Mouse (Mus musculus): ENCODE data around the gene Plppr5. TPM values are rescaled to one million over a fixed set of nuclear protein-coding genes. Genes with fewer than 3 reads are reported as not detected.

Plppr5 gene
- polyA plus RNA-seq (2012; rRNA removed) = 0.26 and 0.40 TPM in 2 replicates

DNA sequence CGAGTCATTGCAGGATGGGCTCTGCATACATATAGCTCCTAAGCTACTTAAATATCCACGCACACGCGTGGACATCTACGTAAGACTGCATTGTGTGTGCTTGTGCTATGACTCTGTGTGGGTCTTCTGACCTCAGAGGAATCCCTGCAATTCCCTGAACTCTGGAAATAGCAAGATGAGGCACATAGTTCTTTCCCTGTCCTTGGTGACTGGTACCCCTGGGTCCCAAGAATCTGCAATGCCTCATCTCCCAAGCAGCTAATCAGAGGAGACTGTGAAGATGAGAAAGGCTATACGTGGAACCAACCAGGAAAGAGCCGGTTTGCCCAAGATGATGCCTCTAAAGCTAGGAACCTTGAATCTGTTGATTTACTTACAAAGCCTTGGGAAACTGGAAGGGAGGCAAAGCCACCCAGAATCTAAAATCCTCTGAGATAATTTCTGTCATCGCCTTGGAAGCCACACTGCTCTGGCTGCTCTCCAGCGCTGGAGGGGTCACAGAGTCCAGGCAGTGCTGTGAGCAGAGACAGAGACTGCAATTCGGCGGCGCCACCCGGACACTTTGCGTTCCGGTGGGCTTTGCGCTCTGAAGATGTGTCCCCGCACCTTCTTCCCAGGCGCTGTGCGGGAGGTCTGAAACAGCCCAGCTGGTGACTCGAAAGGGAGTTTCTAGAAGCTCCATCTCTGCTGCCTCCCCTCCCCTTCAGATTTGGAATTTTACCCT, at the start of gene Plppr5:
Plppr5 (plus strand) TSS at position 308 of the 724 bp plus-strand sequence.
- WGBS = 31% methylated on average over 20 of the region's 20 CpGs
- Histone ChIP-seq H3K4me1 (ENCODE audit: control insufficient read depth, insufficient read depth, insufficient read length) (no peaks in the 10 kb centered on the region), H3K27ac (ENCODE audit: insufficient read depth, low read length) (no peak within 1 kb of the TSS), H3K4me3 (ENCODE audit: extremely low read depth, insufficient read depth, insufficient read length) (no peak within 1 kb of the TSS), H3K27me3 (ENCODE audit: control insufficient read depth, insufficient read depth, low read length) (no peaks in the 10 kb centered on the region), H3K36me3 (ENCODE audit: control insufficient read depth, insufficient read depth, low read length) (no peaks in the 10 kb centered on the region)
- no peak for DNase-seq (ENCODE audit: low read depth in 1 of 2, low spot score in 2 of 2)
- TF ChIP-seq CTCF (IDR thresholded peaks at IDR 0.05; ENCODE audit: extremely low read depth, insufficient read depth, insufficient read length, insufficient replicate concordance) = no peak
- TF ChIP-seq POLR2A (IDR thresholded peaks at IDR 0.05; ENCODE audit: low read depth, low read length) = no peak

GRCm38 (mm10) chr3:117549899-117550298, 24.7 kb upstream of the Plppr5 start:
- DNase-seq (ENCODE audit: low read depth in 1 of 2, low spot score in 2 of 2) = no peak
- 82% methylated on average over 5 of the region's 5 CpGs for WGBS
- Histone ChIP-seq H3K36me3 (ENCODE audit: control insufficient read depth, insufficient read depth, low read length) (no peaks in the 10 kb centered on the region), H3K27ac (ENCODE audit: insufficient read depth, low read length) (no peak overlapping the region), H3K27me3 (ENCODE audit: control insufficient read depth, insufficient read depth, low read length) (no peaks in the 10 kb centered on the region), H3K4me3 (ENCODE audit: extremely low read depth, insufficient read depth, insufficient read length) (no peak overlapping the region), H3K4me1 (ENCODE audit: control insufficient read depth, insufficient read depth, insufficient read length) (no peaks in the 10 kb centered on the region)
- TF ChIP-seq CTCF (IDR thresholded peaks at IDR 0.05; ENCODE audit: extremely low read depth, insufficient read depth, insufficient read length, insufficient replicate concordance) (no peak), POLR2A (IDR thresholded peaks at IDR 0.05; ENCODE audit: low read depth, low read length) (no peak)

DNA sequence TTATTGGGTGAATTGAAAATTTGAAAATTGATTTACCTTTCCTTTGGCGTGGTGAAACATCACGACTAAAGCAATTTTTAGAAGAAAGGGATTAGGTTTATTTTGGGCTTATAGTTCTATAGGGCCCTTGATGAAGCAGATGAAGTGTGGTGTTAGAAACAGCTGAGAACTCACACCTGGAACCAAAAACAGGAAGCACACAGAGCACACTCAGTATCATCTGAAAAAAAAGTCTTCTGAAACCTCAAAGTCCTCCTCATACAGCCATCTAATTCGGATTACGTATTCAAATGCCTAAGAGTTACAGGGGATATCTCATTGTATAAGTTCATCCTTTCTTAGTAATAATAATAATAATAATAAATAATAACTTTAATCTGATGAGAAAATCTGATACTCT, 24.1 kb upstream of the Plppr5 start:
- no peak for DNase-seq (ENCODE audit: low read depth in 1 of 2, low spot score in 2 of 2)
- no peak for TF ChIP-seq CTCF (IDR thresholded peaks at IDR 0.05; ENCODE audit: extremely low read depth, insufficient read depth, insufficient read length, insufficient replicate concordance)
- no peak overlapping the region for H3K4me3 ChIP-seq (ENCODE audit: extremely low read depth, insufficient read depth, insufficient read length)
- H3K36me3 ChIP-seq (ENCODE audit: control insufficient read depth, insufficient read depth, low read length) = no peaks in the 10 kb centered on the region
- H3K27ac ChIP-seq (ENCODE audit: insufficient read depth, low read length) = no peak overlapping the region
- H3K27me3 ChIP-seq (ENCODE audit: control insufficient read depth, insufficient read depth, low read length) = no peaks in the 10 kb centered on the region
- 87% methylated on average over 4 of the region's 4 CpGs for WGBS
- H3K4me1 ChIP-seq (ENCODE audit: control insufficient read depth, insufficient read depth, insufficient read length) = no peaks in the 10 kb centered on the region

DNA sequence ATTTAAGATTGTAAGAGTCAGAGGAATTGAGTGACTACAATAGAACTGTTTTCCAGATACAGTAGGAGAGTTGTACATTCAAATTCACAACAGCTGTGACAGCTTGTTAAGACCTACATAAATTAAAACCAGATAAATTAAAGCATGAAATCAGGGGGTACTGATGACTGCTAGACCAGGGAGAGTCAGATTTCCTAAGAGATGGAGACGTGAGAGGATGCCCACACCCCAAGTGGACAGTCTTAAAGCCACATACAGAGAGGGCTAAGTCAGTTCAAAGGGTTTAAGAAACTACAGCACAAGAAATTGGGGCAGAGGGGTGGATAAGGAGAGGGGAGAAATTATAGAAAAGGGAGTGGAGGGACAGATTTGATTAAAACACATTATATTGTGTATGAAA, 17.7 kb upstream of the Plppr5 start:
- no peak overlapping the region for H3K4me3 ChIP-seq (ENCODE audit: extremely low read depth, insufficient read depth, insufficient read length)
- H3K27me3 ChIP-seq (ENCODE audit: control insufficient read depth, insufficient read depth, low read length) = no peaks in the 10 kb centered on the region
- 58% methylated on average over 1 of the region's 1 CpGs for WGBS
- TF ChIP-seq POLR2A (IDR thresholded peaks at IDR 0.05; ENCODE audit: low read depth, low read length) (no peak), CTCF (IDR thresholded peaks at IDR 0.05; ENCODE audit: extremely low read depth, insufficient read depth, insufficient read length, insufficient replicate concordance) (no peak)
- no peaks in the 10 kb centered on the region for H3K4me1 ChIP-seq (ENCODE audit: control insufficient read depth, insufficient read depth, insufficient read length)
- no peak for DNase-seq (ENCODE audit: low read depth in 1 of 2, low spot score in 2 of 2)
- no peak overlapping the region for H3K27ac ChIP-seq (ENCODE audit: insufficient read depth, low read length)
- no peaks in the 10 kb centered on the region for H3K36me3 ChIP-seq (ENCODE audit: control insufficient read depth, insufficient read depth, low read length)

- H3K27ac ChIP-seq (ENCODE audit: insufficient read depth, low read length) = no peak overlapping the region
- no peak overlapping the region for H3K4me3 ChIP-seq (ENCODE audit: extremely low read depth, insufficient read depth, insufficient read length)
- DNase-seq (ENCODE audit: low read depth in 1 of 2, low spot score in 2 of 2) = no peak
- H3K27me3 ChIP-seq (ENCODE audit: control insufficient read depth, insufficient read depth, low read length) = no peaks in the 10 kb centered on the region
- H3K36me3 ChIP-seq (ENCODE audit: control insufficient read depth, insufficient read depth, low read length) = no peaks in the 10 kb centered on the region
- 7% methylated on average over 74 of the region's 74 CpGs for WGBS
- no peaks in the 10 kb centered on the region for H3K4me1 ChIP-seq (ENCODE audit: control insufficient read depth, insufficient read depth, insufficient read length)
- TF ChIP-seq POLR2A (IDR thresholded peaks at IDR 0.05; ENCODE audit: low read depth, low read length) = no peak
- TF ChIP-seq CTCF (IDR thresholded peaks at IDR 0.05; ENCODE audit: extremely low read depth, insufficient read depth, insufficient read length, insufficient replicate concordance) = no peak
Observed at GRCm38 (mm10) chr3:117575253-117575927, 754 bp downstream of the Plppr5 start.

GRCm38 (mm10) chr3:117575928-117576254, 1.3 kb downstream of the Plppr5 start:
- Histone ChIP-seq H3K4me3 (ENCODE audit: extremely low read depth, insufficient read depth, insufficient read length) (no peak overlapping the region), H3K36me3 (ENCODE audit: control insufficient read depth, insufficient read depth, low read length) (no peaks in the 10 kb centered on the region), H3K4me1 (ENCODE audit: control insufficient read depth, insufficient read depth, insufficient read length) (no peaks in the 10 kb centered on the region), H3K27me3 (ENCODE audit: control insufficient read depth, insufficient read depth, low read length) (no peaks in the 10 kb centered on the region), H3K27ac (ENCODE audit: insufficient read depth, low read length) (no peak overlapping the region)
- TF ChIP-seq CTCF (IDR thresholded peaks at IDR 0.05; ENCODE audit: extremely low read depth, insufficient read depth, insufficient read length, insufficient replicate concordance) (no peak), POLR2A (IDR thresholded peaks at IDR 0.05; ENCODE audit: low read depth, low read length) (no peak)
- WGBS = 13% methylated on average over 3 of the region's 3 CpGs
- no peak for DNase-seq (ENCODE audit: low read depth in 1 of 2, low spot score in 2 of 2)

DNA sequence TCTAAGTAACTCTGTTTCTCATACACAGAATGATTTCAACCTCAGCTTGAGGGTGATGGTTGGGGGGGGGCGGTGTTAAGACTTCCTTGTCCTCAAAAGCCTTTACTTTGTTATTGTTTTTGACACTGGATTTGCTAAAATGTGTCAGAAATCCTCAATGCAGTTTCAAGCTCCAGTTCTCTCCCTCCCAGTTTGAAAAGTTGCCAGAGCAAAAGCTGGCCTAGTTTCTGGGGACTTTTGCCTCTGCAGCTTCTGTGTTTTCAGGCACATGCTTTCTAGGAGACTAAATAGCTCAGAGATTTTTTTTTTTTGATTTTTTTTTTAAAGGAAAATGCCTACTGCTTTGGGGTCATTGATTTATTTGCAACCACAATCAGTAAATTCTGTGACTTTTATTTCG, 2.7 kb downstream of the Plppr5 start:
- Histone ChIP-seq H3K4me1 (ENCODE audit: control insufficient read depth, insufficient read depth, insufficient read length) (no peaks in the 10 kb centered on the region), H3K27ac (ENCODE audit: insufficient read depth, low read length) (no peak overlapping the region), H3K4me3 (ENCODE audit: extremely low read depth, insufficient read depth, insufficient read length) (no peak overlapping the region), H3K36me3 (ENCODE audit: control insufficient read depth, insufficient read depth, low read length) (no peaks in the 10 kb centered on the region), H3K27me3 (ENCODE audit: control insufficient read depth, insufficient read depth, low read length) (no peaks in the 10 kb centered on the region)
- no peak for DNase-seq (ENCODE audit: low read depth in 1 of 2, low spot score in 2 of 2)
- TF ChIP-seq CTCF (IDR thresholded peaks at IDR 0.05; ENCODE audit: extremely low read depth, insufficient read depth, insufficient read length, insufficient replicate concordance) (no peak), POLR2A (IDR thresholded peaks at IDR 0.05; ENCODE audit: low read depth, low read length) (no peak)
- WGBS = 83% methylated on average over 2 of the region's 2 CpGs
